Mouse (Mus musculus): ENCODE results near the gene Ifit3b. TPM values are rescaled to one million over a fixed set of nuclear protein-coding genes. Genes with fewer than 3 reads are reported as not detected.
"Not testable (repeated sequence)": the region's sequence is repeated elsewhere in the genome, so short reads cannot be mapped to it uniquely, and the experiment has no call there.

Ifit3b gene
- total RNA-seq, 2 experiments from 2014 or later: 0.27 to 0.33 TPM

DNA sequence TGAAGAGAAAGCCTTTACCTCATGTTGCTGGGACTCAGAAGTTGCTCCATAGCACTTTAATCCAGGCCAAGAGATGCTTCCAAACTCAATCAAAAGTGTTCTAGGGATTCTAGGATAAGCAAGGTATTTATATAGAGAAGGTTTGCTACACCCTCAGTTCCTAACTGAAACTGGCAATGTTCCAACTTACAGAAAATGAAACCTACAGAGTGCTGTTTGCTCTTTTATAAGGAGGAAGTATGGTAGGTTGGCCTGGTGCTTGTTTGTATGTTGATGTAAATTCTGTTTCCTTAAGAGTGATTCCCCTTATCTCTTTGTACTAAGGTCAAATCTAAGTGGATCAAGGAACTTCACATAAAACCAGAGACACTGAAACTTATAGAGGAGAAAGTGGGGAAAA is 8.5 kb upstream of the Ifit3b start:
- intact Hi-C loops (cut with DNase I; ENCODE audit: low total_unique reads); DNase-seq: not testable (repeated sequence)

DNA sequence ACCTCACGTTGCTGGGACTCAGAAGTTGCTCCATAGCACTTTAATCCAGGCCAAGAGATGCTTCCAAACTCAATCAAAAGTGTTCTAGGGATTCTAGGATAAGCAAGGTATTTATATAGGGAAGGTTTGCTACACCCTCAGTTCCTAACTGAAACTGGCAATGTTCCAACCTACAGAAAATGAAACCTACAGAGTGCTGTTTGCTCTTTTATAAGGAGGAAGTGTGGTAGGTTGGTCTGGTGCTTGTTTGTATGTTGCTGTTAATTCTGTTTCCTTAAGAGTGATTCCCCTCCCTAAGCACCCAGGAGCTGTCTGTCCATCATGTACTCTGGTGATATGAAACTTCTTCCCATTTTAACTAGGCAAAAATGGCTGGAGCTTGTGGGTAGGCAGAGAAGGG is 5.9 kb upstream of the Ifit3b start, which contains the start of gene Ifit1bl1:
TSS of gene Ifit1bl1 (minus strand) at position 69 of the 400 bp plus-strand sequence.
- intact Hi-C loops (cut with DNase I; ENCODE audit: low total_unique reads); DNase-seq: not testable (repeated sequence)

DNA sequence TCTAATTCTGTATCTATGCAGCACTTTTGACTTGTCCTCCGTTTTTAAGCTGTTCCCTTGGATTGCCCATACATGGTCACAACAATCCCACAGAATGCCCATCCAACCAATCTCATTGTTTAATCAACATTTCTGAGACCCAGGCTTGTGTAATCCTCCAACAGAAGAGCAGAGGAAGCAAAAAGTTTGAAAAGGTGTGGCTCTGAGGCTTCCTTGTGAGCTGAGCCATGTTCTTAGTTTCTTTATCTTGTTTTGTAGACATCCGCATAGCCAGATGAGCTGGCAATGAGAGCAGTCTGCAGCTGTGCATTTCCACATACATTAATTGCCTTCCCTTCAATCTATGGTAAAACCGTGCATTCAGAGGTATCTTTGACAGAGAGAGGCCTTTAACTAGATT is 2.3 kb upstream of the Ifit3b start:
- intact Hi-C loops (cut with DNase I; ENCODE audit: low total_unique reads): no loop called here
- no peak for DNase-seq

DNA sequence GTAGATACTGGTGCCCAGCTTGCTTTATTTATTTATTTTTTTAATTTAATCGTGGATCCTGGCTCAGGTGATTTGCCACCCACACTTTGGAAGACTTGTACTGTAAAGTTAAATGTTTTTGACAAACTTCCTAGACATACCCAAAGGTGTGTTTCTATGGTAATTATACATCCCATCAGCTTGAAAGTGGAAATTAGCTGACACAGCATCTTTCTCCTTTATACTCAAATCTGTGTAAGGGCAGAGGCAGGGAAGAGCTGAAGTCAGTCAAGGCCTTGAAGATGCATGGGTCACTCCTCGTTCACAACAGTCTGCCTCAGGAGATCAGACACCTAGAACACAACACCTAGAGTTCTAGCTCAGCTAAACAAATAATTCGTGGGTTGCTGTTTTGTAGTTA is 2.3 kb downstream of the Ifit3b start:
- intact Hi-C loops (cut with DNase I; ENCODE audit: low total_unique reads); DNase-seq: not testable (repeated sequence)

DNA sequence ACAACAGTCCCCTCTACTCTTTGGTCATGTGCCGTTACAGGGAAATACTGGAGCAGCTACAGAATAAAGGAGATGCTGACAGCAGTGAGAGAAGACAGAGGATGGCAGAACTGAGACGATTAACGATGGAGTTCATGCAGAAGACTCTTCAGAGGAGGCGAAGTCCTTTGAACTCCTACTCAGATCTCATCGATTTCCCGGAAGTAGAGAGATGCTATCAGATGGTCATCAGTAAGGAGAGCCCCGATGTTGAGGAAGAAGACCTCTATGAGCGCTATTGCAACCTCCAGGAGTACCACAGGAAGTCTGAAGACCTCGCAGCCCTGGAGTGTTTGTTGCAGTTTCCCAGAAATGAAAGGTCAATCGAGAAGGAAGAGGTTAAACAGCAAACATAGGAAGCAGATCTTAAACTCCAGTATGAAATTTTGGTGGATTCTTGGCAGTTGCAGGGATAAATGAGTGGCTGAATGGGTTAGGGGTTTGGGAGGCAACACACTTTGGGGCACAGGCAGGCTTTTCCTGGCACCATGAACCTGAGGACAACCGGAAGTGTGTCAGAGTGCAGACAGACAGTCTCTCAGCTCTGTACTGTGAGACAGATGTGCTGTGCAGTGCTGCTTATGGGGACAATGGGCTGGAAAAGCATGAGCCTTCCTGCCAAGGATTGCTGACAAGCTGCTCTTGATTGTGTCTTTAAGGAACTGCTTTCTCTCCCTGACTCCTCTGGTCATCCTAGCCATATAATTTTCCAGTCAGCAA is 4.7 kb downstream of the Ifit3b start:
- DNase-seq; intact Hi-C loops (cut with DNase I; ENCODE audit: low total_unique reads): not testable (repeated sequence)

DNA sequence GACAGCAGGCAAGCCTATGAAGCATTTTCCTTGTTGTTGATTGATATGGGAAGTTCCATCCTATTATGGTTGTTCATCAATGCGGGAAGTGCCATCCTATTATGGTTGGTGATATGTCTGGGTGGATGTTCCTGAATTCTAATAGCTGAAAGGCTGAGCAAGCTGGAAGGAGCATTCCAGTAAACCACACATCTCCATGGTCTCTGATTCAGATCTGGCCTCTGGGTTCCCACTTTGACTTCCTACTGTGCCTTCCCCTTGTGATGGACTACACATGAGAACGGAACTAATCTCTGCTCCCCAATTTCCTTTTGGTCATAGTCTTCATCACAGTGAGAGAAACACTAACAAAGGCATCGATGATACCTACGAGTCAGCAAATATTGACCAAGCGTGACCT is 13.1 kb downstream of the Ifit3b start:
- intact Hi-C loops (cut with DNase I; ENCODE audit: low total_unique reads): no loop called here
- no peak for DNase-seq

DNA sequence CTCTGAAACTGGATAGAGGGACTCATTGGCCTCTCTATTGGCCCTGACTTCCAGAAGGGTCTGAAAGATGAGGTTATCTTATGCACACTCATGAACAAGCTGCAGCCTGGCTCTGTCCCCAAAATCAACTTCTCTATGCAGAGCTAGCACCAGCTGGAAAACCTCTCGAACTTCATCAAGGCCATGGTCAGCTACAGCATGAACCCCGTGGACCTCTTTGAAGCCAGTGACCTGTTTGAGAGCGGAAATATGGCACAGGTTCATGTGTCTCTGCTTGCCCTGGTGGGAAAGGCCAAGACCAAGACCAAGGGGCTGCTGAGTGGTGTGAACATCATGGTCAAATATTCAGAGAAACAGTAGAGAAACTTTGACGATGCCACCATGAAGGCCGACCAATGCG is 16.0 kb downstream of the Ifit3b start:
- no peak for DNase-seq
- intact Hi-C loops (cut with DNase I; ENCODE audit: low total_unique reads): no loop called here

DNA sequence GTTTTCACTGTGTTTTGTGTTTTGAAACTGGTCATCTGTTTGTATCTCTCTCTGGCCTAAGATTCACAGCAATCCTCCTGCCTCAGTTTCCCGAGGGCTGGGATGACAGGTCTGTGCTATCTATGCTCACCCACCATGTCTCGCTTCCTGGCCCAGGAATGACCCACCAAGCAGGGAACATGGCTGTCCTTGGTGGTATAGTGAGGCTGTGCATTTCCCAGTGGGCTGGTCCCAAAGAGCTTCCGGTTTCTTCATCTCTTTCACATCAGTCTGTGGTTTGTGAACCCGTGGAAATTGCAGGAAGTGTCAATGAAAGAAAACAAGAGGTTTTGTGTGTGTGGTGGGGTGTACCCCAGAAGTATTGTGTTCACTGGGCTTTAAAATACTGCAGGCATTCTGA is 16.9 kb downstream of the Ifit3b start:
- intact Hi-C loops (cut with DNase I; ENCODE audit: low total_unique reads): no loop called here
- DNase-seq: no peak

DNA sequence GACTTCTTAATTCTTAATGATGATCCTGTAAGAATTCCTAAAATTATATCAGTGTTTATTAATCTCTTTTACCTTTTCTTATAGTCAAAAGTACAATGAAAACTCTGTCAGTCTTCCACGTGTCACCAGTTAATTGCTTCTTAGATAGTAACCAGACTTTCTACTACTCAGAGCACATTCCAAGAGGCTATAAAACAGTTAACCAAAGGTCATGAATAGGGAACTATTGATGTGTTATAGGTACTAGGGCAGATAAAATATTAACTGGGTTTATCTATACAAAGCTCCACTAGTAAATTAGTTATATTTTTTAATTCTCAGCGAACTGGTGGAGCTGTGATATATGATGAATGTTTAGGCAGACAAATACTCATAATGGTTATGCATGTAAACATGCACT is 19.7 kb downstream of the Ifit3b start:
- intact Hi-C loops (cut with DNase I; ENCODE audit: low total_unique reads): no loop called here
- DNase-seq: no peak

DNA sequence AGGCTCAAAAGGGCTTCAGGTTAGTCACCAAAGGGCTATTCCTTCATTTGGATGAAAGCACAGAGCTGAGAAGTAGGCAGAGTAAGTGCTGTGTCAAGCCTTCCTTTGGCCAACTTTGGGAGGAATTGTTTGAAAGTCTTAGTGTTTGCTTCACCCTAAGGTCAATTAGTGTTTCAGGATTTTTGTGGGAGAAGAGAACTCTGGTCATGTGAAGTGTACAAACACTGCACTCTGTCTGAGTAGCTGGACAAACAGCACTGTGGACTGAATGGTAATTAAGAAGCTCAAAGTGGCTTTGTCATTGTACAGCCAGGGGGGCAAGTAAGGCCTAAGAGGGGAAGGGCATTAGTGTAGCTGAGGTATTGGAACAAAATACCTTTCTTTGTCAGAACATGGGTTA is 23.7 kb downstream of the Ifit3b start:
- intact Hi-C loops (cut with DNase I; ENCODE audit: low total_unique reads): loop anchor here (10.0 kb wide), 2 partner anchors 297 to 387 kb away; no protein-coding TSS in a partner anchor
- DNase-seq: no peak

DNA sequence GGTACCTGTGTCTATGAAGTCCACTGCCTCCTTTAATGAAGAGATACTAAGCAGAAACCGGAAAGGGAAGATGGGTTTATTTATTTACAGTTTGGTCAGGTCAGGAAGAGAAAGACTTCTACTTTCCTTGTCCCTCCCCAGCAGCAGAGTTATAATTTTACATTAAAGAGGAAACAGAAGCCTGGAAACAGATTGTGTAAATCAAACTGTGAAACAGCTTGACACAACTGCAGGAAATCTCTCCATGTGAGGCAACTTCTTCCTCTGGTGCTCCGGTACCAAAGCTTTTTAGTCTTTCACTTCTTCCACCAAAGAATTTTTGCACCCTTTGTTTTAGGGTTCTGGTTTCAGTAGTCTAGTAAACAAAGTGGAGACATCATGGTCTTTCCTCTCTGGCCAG is 25.7 kb downstream of the Ifit3b start:
- intact Hi-C loops (cut with DNase I; ENCODE audit: low total_unique reads): loop anchor here (10.0 kb wide), 2 partner anchors 299 to 389 kb away; no protein-coding TSS in a partner anchor
- DNase-seq: no peak

DNA sequence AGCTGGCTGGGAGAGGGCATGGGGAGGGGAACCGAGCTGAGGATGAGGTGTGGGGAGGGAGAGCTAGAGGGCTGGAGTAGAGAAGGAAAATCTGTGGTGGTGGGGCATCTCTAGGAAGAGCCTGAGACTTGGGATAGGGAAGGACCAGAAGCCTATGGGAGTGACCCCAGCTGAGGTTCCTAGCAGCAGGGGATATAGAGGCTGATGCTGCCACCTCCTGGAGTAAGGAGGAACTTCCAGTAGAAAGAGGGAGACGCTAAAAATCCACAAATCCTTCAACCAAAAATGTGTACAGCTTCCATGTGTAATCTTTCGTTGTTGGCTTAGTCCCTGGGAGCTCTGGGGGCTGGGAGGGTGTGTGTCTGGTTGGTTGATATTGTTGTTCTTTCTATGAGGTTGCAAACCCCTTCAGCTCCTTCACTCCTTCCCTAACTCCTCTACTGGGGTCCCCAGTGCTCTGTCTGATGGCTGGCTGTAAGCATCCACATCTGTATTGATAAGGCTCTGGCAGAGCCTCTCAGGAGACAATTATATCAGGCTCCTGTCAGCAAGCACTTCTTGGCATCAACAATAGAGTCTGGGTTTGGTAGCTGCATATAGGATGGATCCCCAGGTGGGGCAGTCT is 29.3 kb downstream of the Ifit3b start:
- DNase-seq: peak; percentile 25
- intact Hi-C loops (cut with DNase I; ENCODE audit: low total_unique reads): loop anchor here (5.0 to 10.0 kb wide), 3 partner anchors 90 to 392 kb away; no protein-coding TSS in a partner anchor

DNA sequence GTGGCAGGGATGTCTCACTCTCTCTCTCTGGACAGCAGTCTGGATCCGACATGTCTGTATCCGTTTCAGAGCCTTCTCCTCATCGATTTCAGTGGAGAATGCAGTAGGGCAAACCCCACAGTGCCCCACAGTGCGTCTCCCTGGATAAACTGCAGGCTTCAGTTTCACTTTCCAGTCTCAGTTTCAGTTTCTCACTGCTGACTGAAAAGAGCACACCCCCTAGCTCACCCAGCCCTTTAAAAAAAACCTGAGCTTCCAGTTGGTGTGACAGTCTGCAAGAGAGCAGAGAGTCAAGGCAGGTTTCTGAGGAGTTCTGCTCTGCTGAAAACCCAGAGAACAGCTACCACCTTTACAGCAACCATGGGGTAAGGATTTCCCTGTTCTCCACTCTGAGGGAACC is 32.9 kb downstream of the Ifit3b start, which contains the start of the genes Ifit1bl2 and Ifit1:
TSS of gene Ifit1bl2 (minus strand) at position 121 of the 400 bp plus-strand sequence.
TSS of gene Ifit1 (plus strand) at position 249 of the 400 bp plus-strand sequence.
- intact Hi-C loops (cut with DNase I; ENCODE audit: low total_unique reads): no loop called here
- DNase-seq: no peak

DNA sequence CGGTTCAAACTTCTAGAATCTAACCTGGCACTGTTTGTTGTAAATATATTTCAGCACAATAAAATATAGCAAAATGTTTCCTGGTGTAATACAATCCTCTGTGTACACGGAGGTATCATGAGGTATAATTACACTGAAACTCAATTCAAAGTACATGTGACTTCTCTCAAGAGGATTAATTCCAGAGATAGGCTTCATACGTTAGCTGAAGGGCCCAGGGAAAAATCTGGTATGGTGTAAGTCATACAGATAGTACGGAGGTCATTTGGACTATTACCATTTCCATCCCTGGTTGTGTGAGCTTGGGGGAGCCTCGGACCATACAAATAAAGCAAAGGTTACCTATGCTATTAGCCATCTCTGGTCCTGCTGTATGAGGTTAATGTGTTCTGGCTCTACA is 34.8 kb downstream of the Ifit3b start:
- no peak for DNase-seq
- intact Hi-C loops (cut with DNase I; ENCODE audit: low total_unique reads): no loop called here

DNA sequence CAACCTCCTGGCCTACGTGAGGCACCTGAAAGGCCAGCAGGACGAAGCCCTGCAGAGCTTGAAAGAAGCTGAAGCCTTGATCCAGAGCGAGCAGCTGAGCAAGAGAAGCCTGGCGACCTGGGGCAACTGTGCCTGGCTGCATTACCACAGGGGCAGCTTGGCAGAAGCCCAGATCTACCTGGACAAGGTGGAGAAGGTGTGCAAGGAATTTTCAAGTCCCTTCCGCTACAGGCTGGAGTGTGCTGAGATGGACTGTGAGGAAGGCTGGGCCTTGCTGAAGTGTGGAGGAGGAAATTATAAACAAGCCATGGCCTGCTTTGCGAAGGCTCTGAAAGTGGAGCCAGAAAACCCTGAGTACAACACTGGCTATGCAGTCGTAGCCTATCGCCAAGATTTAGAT is 39.9 kb downstream of the Ifit3b start:
- intact Hi-C loops (cut with DNase I; ENCODE audit: low total_unique reads); DNase-seq: not testable (repeated sequence)

DNA sequence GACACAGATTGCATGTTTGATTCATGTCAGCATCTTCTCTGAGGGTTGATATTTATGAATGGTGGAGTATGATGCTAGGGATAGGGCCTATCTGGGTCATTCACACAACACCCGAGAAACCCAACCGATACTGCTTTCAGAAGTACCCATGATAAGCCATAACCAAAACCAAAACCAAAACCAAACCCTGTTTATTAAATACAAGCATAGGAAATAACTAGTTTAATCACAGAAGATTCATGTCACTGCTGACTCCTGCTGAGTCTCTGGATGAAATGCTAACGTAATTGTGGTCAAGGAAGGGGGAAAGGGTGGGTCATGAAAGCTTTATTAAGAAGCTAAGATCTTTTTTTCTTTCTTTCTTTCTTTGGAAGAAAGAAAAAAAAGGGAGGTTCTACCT is 42.5 kb downstream of the Ifit3b start:
- intact Hi-C loops (cut with DNase I; ENCODE audit: low total_unique reads): no loop called here
- DNase-seq: no peak

DNA sequence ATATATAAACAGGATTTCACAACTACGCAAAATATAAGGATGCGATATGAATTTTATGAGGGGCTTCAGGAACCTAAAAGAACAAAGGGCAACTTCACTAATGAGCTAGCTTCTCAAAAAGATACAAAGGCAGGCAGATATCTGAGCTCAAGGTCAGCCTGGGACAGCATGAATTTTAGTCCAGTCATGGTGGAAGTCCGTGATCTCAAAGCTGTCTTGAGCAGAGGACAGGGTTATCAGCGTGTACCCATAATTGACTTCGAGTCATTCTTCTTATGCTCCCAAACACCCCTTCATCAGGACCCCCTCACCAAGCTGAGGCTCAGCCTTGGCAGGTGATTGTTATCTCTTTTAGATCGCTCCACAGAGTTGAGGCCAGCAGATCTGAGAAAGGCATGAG is 43.2 kb downstream of the Ifit3b start:
- intact Hi-C loops (cut with DNase I; ENCODE audit: low total_unique reads): no loop called here
- no peak for DNase-seq

DNA sequence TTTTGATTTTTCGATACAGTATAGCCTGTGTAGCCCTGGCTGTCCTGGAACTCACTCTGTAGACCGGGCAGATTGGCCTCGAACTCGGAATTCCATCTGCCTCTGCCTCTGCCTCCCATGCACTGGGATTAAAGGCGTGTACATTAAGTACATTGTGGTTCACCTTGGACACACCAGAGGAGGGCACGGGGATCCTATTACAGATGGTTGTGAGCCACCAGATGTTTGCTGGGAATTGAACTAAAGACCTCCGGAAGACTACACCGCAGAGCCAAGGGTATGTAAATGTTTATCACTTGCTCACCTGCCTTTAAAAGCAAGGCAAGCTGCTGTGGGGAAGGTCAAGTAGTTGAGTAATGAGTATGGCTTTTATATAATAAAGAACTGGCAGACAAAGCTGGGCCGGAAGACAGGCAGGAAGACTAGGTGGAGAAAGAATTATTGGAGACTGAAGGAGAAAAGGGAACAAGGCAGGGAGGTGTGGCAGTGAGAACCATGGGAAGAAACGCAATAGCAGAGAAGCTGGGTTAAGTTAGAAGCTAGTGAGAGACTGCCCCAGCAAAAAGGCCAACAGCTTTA is 47.5 kb downstream of the Ifit3b start:
- intact Hi-C loops (cut with DNase I; ENCODE audit: low total_unique reads): no loop called here
- DNase-seq: no peak

DNA sequence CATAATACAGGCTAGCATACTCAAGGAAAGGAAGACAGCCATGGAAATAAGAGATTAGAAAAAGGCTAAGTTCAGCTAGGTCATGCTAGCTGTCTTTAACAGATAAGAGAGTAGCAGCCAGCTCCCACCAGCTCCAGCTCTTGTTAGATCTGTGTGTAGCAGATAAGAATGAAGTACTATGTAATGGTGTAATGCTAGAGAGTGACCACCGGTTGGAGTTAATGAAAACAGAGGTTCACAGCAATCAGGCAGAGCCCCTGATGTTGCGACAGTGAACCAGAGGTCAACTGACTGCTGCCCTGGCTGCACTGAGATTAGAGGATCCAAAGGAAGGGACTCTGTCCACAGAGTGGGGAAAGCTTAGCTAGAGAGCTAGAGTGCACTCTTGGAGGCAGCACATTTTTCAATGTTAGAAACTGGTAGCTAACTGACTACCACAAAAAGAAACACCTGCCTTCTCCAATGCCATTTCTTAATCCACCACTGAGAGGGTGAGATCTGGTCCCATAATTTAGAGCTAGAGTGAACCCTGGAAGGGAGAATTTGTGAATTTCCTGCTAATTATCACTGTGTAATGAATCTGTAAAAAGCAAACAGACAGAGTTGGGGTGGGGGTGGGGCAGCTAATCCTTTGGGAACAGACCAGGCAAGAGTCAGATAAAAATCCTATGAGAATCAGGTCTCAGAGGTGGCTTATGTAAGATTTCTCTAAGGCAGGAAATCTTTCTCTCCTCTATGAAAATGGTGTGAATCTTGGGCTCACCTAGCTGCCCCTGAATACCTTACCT is 48.9 kb downstream of the Ifit3b start:
- intact Hi-C loops (cut with DNase I; ENCODE audit: low total_unique reads): no loop called here

DNA sequence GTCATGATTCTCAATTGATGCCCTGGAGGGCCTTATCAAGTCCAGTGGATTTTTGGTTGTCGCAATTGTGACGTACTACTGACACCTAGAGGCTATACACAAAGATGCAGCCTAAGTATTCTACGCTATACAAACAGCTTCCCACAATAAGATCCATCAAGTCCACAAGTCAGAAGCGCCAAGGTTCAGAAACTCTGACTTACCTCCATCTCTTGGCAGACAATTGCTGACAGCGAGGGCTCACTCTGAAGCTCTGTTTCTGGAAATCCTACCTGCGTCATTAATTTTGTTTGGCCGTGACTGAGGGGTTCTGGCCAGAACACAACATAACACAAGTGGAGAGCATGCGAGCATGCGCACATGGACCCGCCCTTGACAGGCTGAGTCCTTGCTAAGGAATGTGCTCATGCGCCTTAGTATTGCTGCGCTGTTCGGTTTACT is 54.3 kb downstream of the Ifit3b start:
- DNase-seq: peak; percentile 47
- intact Hi-C loops (cut with DNase I; ENCODE audit: low total_unique reads): no loop called here

More for the DNA sequence above, 48.9 kb downstream of the Ifit3b start:
- DNase-seq: no peak
